Mouse (Mus musculus) E14TG2a.4 (cell line): Measurements from ENCODE around the gene Cldn2.

ENCODE experiments used
- CTCF ChIP-seq: conservative IDR thresholded peaks from 2 replicates; pipeline ENCODE4 v1.5.1; 2014; ENCODE audit warnings: low read length
- NANOG ChIP-seq: IDR thresholded peaks from 2 replicates; pipeline ENCODE4 v1.6.1; 2014; ENCODE audit warnings: borderline replicate concordance, low read length, mixed read lengths
- POU5F1 ChIP-seq: IDR thresholded peaks from 2 replicates; pipeline ENCODE4 v1.6.1; 2014; ENCODE audit warnings: low read length, borderline replicate concordance

DNA sequence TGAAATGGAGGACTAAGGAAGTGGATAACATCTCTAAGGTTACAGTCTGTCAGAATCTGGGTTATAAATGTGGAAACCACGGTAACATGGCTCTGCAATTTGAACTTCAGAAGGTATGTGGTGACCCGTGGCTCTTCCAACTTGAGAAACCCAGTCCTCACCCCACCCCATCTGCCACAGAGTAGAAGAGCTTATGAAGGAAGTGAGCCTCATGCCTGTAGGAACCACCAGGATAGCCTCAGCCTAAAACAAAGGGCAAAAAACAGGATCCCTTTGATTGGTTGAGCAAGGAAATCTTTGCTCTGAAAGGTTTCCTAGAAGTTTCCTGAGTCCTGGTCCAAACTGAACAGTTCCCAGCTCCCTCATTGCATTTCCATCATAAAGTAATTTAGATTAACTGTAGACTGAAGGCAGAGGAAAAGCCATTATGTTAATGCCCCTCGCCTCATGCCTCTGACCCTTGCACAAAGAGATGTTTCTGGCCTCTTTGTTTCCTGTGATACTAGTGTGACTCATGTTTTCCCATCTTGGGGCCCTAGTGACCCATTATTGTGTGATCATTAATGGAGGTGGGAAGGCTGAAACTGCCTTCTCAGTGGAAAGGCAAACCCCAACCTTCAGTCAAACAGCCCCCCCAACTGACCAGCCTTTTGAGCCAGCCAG is 12.1 kb downstream of the Cldn2 start:
- TF ChIP-seq CTCF (no peak), POU5F1 (no peak), NANOG (no peak)
